Mouse (Mus musculus) testis, adult 2 months (tissue): ENCODE results near the gene Ttll4. TPM values are rescaled to one million over a fixed set of nuclear protein-coding genes. Genes with fewer than 3 reads are reported as not detected.

Source experiments
- H3K27ac ChIP-seq: fragments of 200-500 bp; 2 replicates; pipeline ENCODE4 v1.5.1; 2012; ENCODE audit warnings: low read depth, low read length; ENCODE audit not compliant: control insufficient read depth, insufficient read depth
- H3K27me3 ChIP-seq: fragments of 200-500 bp; 2 replicates; pipeline ENCODE4 v1.6.1; 2012; ENCODE audit warnings: mild to moderate bottlenecking, low read length, moderate library complexity; ENCODE audit not compliant: control insufficient read depth, insufficient read depth
- H3K36me3 ChIP-seq: fragments of 200-500 bp; 2 replicates; pipeline ENCODE4 v1.6.1; 2012; ENCODE audit warnings: mild to moderate bottlenecking, low read length; ENCODE audit not compliant: control insufficient read depth, insufficient read depth
- H3K4me1 ChIP-seq: fragments of 200-500 bp; 2 replicates; pipeline ENCODE4 v1.6.1; 2012; ENCODE audit warnings: low read length; ENCODE audit not compliant: control insufficient read depth, insufficient read depth
- H3K4me3 ChIP-seq: fragments of 200-500 bp; 2 replicates; pipeline ENCODE4 v1.5.1; 2012; ENCODE audit warnings: low read depth, mild to moderate bottlenecking, low read length, moderate library complexity, mixed read lengths; ENCODE audit not compliant: control insufficient read depth
- CTCF ChIP-seq: fragments of 200-500 bp; IDR thresholded peaks from 2 replicates; pipeline ENCODE4 v1.5.1; 2012; ENCODE audit warnings: low read depth, mild to moderate bottlenecking, inconsistent platforms, low read length, moderate library complexity; ENCODE audit not compliant: control insufficient read depth, insufficient read depth, insufficient replicate concordance
- POLR2A ChIP-seq: fragments of 200-500 bp; IDR thresholded peaks from 2 replicates; pipeline ENCODE4 v1.6.1; 2012; ENCODE audit warnings: low read depth, mild to moderate bottlenecking, inconsistent platforms, low read length, moderate library complexity; ENCODE audit not compliant: control insufficient read depth
- polyA plus RNA-seq: library from polyadenylated mRNA; depleted of rRNA; stranded (reverse); fragments of >200 nt; gene quantifications from 2 replicates; pipeline ENCODE4 v1.2.3, GENCODE M21; 2012; rRNA removed

Gene Ttll4
- polyA plus RNA-seq, 1 experiment = 77.9 TPM

DNA sequence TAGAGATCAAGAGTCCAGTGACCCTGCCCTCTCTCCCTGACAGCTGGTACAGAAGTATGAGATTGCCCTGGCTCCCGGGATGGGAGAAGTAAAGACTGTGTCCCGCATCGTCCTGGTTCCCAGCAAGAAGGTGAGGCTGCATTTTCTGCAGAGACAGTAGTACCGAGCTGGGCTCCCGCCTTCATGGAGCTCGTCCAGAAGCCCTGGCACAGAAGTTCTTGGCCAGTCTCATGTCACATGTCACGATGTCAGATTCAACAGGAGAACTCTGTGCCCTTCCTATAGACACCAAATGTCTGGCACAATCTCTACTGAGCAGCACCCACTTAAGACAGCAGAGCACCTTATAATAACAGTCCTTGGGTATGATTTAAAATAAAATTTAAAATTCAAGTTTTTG lies 76.0 kb downstream of the Ttll4 start:
- TF ChIP-seq CTCF (no peak), POLR2A (no peak)
- Histone ChIP-seq H3K27me3 (no peaks in the 10 kb centered on the region), H3K36me3 (no peaks in the 10 kb centered on the region), H3K27ac (no peak overlapping the region), H3K4me1 (no peaks in the 10 kb centered on the region), H3K4me3 (no peak overlapping the region)

DNA sequence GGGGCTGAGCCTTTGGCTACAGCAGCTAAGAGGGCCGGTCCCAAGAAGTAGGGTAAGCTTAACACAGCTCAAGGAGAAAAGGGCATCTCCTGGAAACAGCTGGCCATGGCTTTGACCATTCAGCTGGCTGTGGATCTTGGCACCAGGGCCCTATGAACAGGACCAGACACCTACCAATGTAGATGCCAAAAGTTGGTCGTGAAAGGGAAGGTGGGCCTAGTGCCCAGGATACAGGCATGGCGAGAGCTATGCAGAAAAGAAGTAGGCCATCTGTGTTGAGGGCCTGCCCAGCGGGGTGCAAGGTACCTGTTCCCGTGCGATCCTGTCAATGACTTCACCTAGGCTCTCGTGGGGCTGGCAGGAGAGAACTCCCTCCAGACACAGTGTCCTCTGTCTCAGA lies 79.3 kb downstream of the Ttll4 start:
- Histone ChIP-seq H3K36me3 (no peaks in the 10 kb centered on the region), H3K4me3 (no peak overlapping the region), H3K27me3 (no peaks in the 10 kb centered on the region), H3K4me1 (no peaks in the 10 kb centered on the region), H3K27ac (no peak overlapping the region)
- TF ChIP-seq CTCF (no peak), POLR2A (no peak)

- TF ChIP-seq CTCF (no peak), POLR2A (no peak)
- Histone ChIP-seq H3K4me3 (no peak overlapping the region), H3K27me3 (no peaks in the 10 kb centered on the region), H3K27ac (no peak overlapping the region), H3K36me3 (no peaks in the 10 kb centered on the region), H3K4me1 (peaks cover 7% of the 10 kb centered on the region; the same call in 1 of the 2 replicates)
Measured at GRCm38 (mm10) chr1:74747335-74747734, 85.8 kb downstream of the Ttll4 start.

DNA sequence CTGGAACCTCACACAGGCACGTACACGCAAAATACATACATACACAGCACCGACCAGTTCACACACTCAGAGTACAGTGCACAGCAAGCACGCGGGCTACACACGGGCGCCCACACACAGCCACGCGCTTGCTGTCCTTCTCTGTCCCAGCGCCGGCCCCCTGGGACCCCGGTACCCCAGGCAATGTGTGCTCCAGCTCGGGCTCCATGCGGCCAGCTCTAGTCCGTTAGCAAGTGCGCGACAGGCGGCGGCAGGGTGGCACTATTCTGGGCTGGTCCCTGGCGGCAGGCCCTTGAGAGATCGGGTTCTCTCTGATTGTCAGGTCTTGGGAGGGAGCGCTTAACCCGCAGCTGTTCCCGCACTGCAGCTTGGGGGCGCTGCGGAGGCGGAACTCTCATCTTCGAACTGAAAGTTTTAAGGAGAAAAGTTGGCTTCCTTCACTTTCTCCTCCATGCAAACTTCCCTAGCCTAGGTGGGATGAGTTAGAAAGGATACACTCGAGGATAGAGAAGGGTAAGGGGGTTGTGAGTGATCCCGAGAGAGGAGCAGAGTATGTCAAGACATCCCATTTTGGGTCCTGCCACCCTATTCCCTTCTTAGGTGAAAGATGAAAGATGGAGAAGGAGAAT lies 87.2 kb downstream of the Ttll4 start, which contains the start of gene Prkag3:
Prkag3 (minus strand) TSS at position 579 of the 629 bp plus-strand sequence.
- H3K27ac ChIP-seq = peak within 1 kb of the TSS; percentile 55
- H3K27me3 ChIP-seq = no peaks in the 10 kb centered on the region
- H3K4me1 ChIP-seq = peaks cover 7% of the 10 kb centered on the region; the same call in 1 of the 2 replicates
- TF ChIP-seq CTCF = peak; percentile 52; the same call in 1 of the 2 replicates
- TF ChIP-seq POLR2A = no peak
- H3K36me3 ChIP-seq = no peaks in the 10 kb centered on the region
- no peak within 1 kb of the TSS; the same call in 1 of the 2 replicates for H3K4me3 ChIP-seq

GRCm38 (mm10) chr1:74749301-74749700 lies 87.8 kb downstream of the Ttll4 start:
- no peak for TF ChIP-seq CTCF
- no peak for TF ChIP-seq POLR2A
- Histone ChIP-seq H3K4me3 (no peak overlapping the region), H3K27ac (0 out of 2 replicates have a peak overlapping the region, but pooled peaks have one; percentile 5), H3K4me1 (peaks cover 7% of the 10 kb centered on the region; the same call in 1 of the 2 replicates), H3K36me3 (no peaks in the 10 kb centered on the region), H3K27me3 (no peaks in the 10 kb centered on the region)

GRCm38 (mm10) chr1:74750683-74751082 lies 89.1 kb downstream of the Ttll4 start:
- H3K4me3 ChIP-seq = no peak overlapping the region
- TF ChIP-seq CTCF (no peak), POLR2A (no peak)
- H3K27me3 ChIP-seq = no peaks in the 10 kb centered on the region
- H3K27ac ChIP-seq = peak overlapping the region; percentile 41; the same call in 1 of the 2 replicates
- peaks cover 7% of the 10 kb centered on the region; the same call in 1 of the 2 replicates for H3K4me1 ChIP-seq
- H3K36me3 ChIP-seq = no peaks in the 10 kb centered on the region

DNA sequence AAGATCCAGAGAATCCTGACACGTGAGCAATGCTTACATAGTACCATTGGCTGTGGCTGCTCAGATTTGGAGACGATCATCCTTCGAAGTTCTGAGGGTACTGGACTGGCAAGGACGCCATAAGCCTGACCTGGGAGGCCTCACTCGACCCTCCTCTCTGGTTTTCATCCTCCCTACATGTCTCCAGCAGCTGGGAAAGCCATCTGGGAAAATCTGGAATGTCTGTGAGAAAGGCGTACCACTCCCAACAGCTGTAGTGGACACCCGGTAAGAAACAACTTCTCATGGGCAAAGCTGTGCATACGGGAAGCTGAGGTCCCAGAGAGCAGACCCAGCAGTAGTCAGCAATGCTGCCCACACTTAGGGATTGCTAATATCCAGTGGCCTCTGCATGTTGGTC lies 90.6 kb downstream of the Ttll4 start:
- Histone ChIP-seq H3K4me1 (peaks cover 7% of the 10 kb centered on the region; the same call in 1 of the 2 replicates), H3K4me3 (no peak overlapping the region), H3K27me3 (no peaks in the 10 kb centered on the region), H3K27ac (no peak overlapping the region), H3K36me3 (no peaks in the 10 kb centered on the region)
- TF ChIP-seq POLR2A (no peak), CTCF (no peak)

GRCm38 (mm10) chr1:74752833-74753232 lies 91.3 kb downstream of the Ttll4 start:
- Histone ChIP-seq H3K4me3 (no peak overlapping the region), H3K4me1 (peaks cover 7% of the 10 kb centered on the region; the same call in 1 of the 2 replicates), H3K27ac (no peak overlapping the region), H3K36me3 (no peaks in the 10 kb centered on the region), H3K27me3 (no peaks in the 10 kb centered on the region)
- TF ChIP-seq POLR2A = no peak
- no peak for TF ChIP-seq CTCF

Other genes starting within 250 kb of the Ttll4 start
- gene Cnot9, start 155.7 kb upstream of the Ttll4 start, polyA plus RNA-seq = 22.4 and 26.6 TPM in 2 replicates
- gene Plcd4, start 118.9 kb upstream of the Ttll4 start, polyA plus RNA-seq = 69.7 and 84.0 TPM in 2 replicates
- gene Usp37, start 117.5 kb upstream of the Ttll4 start, polyA plus RNA-seq = 23.7 and 23.8 TPM in 2 replicates
- gene Zfp142, start 73.5 kb upstream of the Ttll4 start, polyA plus RNA-seq = 7.5 and 7.9 TPM in 2 replicates
- 4.5 and 5.2 TPM in 2 replicates for gene Bcs1l, start 73.5 kb upstream of the Ttll4 start, polyA plus RNA-seq
- gene Rnf25, start 60.3 kb upstream of the Ttll4 start, polyA plus RNA-seq = 175 and 194 TPM in 2 replicates
- 177 and 209 TPM in 2 replicates for gene Stk36, start 60.3 kb upstream of the Ttll4 start, polyA plus RNA-seq
- 6.3 and 9.0 TPM in 2 replicates for gene Cyp27a1, start 51.8 kb downstream of the Ttll4 start, polyA plus RNA-seq
- gene Prkag3, start 87.5 kb downstream of the Ttll4 start, polyA plus RNA-seq = 0.44 and 0.53 TPM in 2 replicates
- 11.2 and 13.4 TPM in 2 replicates for gene Wnt6, start 110.1 kb downstream of the Ttll4 start, polyA plus RNA-seq
- 0.16 and 0.23 TPM in 2 replicates for gene Wnt10a, start 129.8 kb downstream of the Ttll4 start, polyA plus RNA-seq
- gene Cdk5r2, start 193.2 kb downstream of the Ttll4 start, polyA plus RNA-seq = 0.06 and 0.07 TPM in 2 replicates
- 2.4 and 3.1 TPM in 2 replicates for gene Fev, start 223.7 kb downstream of the Ttll4 start, polyA plus RNA-seq
- 1.8 and 2.0 TPM in 2 replicates for gene Cryba2, start 231.4 kb downstream of the Ttll4 start, polyA plus RNA-seq